Mouse (Mus musculus): ENCODE data around the gene Zmynd12.

GRCm38 (mm10) chr4:119492291-119492932 lies 69.8 kb downstream of the Zmynd12 start, which contains the start of gene Rimkla:
- TF ChIP-seq CTCF (IDR thresholded peaks at IDR 0.05) (no peak), EP300 (IDR thresholded peaks at IDR 0.05) (no peak)

All from lung, postnatal 0 days (tissue).